Mouse (Mus musculus) cerebellum, adult 8-10 months (tissue): ENCODE results near the gene Tmem107.

Experiments
- DNase-seq: peaks from one replicate; pipeline ENCODE4 v3.0.0; 2022

The Tmem107 gene

GRCm38 (mm10) chr11:69108223-69108622 lies 37.6 kb downstream of the Tmem107 start:
- DNase-seq: no peak

- DNase-seq: no peak
Measured at GRCm38 (mm10) chr11:69109032-69109900, 38.7 kb downstream of the Tmem107 start.

GRCm38 (mm10) chr11:69110319-69111046 lies 39.9 kb downstream of the Tmem107 start:
- peak; percentile 94 for DNase-seq

- DNase-seq: no peak
Measured at GRCm38 (mm10) chr11:69111051-69111810, 40.6 kb downstream of the Tmem107 start.

- no peak for DNase-seq
Measured at GRCm38 (mm10) chr11:69111865-69112264, 41.3 kb downstream of the Tmem107 start.

GRCm38 (mm10) chr11:69114018-69114417 lies 43.4 kb downstream of the Tmem107 start:
- DNase-seq: no peak

- DNase-seq: no peak
Measured at GRCm38 (mm10) chr11:69114621-69115020, 44.0 kb downstream of the Tmem107 start.

- no peak for DNase-seq
Measured at GRCm38 (mm10) chr11:69116843-69117242, 46.2 kb downstream of the Tmem107 start.

GRCm38 (mm10) chr11:69117737-69118695 lies 47.4 kb downstream of the Tmem107 start:
- DNase-seq: peak; percentile 71

GRCm38 (mm10) chr11:69118765-69119164 lies 48.2 kb downstream of the Tmem107 start:
- DNase-seq: peak; percentile 97

GRCm38 (mm10) chr11:69119446-69120155 lies 49.0 kb downstream of the Tmem107 start:
- no peak for DNase-seq

- no peak for DNase-seq
Measured at GRCm38 (mm10) chr11:69120221-69121000, 49.8 kb downstream of the Tmem107 start, which contains the start of gene Hes7. Hes7 (plus strand) TSS chr11:69120404.

- DNase-seq: no peak
Measured at GRCm38 (mm10) chr11:69121001-69121740, 50.6 kb downstream of the Tmem107 start.

GRCm38 (mm10) chr11:69121741-69122335 lies 51.2 kb downstream of the Tmem107 start:
- DNase-seq: peak; percentile 44

- peak; percentile 84 for DNase-seq
Measured at GRCm38 (mm10) chr11:69122336-69122951, 51.8 kb downstream of the Tmem107 start, which contains the start of gene 9130213A22Rik. 9130213A22Rik (minus strand) TSS chr11:69122589.
